Mouse (Mus musculus) midbrain, embryonic 11.5 days (tissue): ENCODE measurements around the gene Art4. TPM values are rescaled to one million over a fixed set of nuclear protein-coding genes. Genes with fewer than 3 reads are reported as not detected.
A peak's percentile ranks its signal among the peaks of the same experiment; 100 is the strongest.

ENCODE experiments used
- ATAC-seq: fragments of 200-750 bp; cut with Nextera tagmentation; 2 replicates; pipeline ENCODE4 v1.8.0; 2017; ENCODE audit warnings: moderate TSS enrichment, moderate library complexity; ENCODE audit not compliant: low FRiP score
- DNase-seq: peaks from one replicate; pipeline ENCODE4 v3.0.0; 2015; ENCODE audit warnings: low spot score; ENCODE audit errors: missing footprints
- H3K27ac ChIP-seq: fragments of 300-500 bp; sonication (generic); 2 replicates; pipeline ENCODE4 v1.5.1; 2014; ENCODE audit warnings: low read depth, low read length
- H3K27me3 ChIP-seq: fragments of 300-500 bp; sonication (generic); 2 replicates; pipeline ENCODE4 v1.6.1; 2014; ENCODE audit warnings: mild to moderate bottlenecking, low read length, moderate library complexity, mixed read lengths; ENCODE audit not compliant: control insufficient read depth, insufficient read depth
- H3K36me3 ChIP-seq: fragments of 300-500 bp; sonication (generic); 2 replicates; pipeline ENCODE4 v1.6.1; 2014; ENCODE audit warnings: mild to moderate bottlenecking, low read length, moderate library complexity, mixed read lengths; ENCODE audit not compliant: control insufficient read depth, insufficient read depth
- H3K4me1 ChIP-seq: fragments of 300-500 bp; sonication (generic); 2 replicates; pipeline ENCODE4 v1.6.1; 2014; ENCODE audit warnings: low read length; ENCODE audit not compliant: control insufficient read depth, insufficient read depth
- H3K4me2 ChIP-seq: fragments of 300-500 bp; sonication (generic); 2 replicates; pipeline ENCODE4 v1.6.1; 2014; ENCODE audit warnings: mild to moderate bottlenecking, moderate library complexity
- H3K4me3 ChIP-seq: fragments of 300-500 bp; sonication (generic); 2 replicates; pipeline ENCODE4 v1.5.1; 2014; ENCODE audit warnings: low read depth, low read length
- H3K9ac ChIP-seq: fragments of 300-500 bp; sonication (generic); 2 replicates; pipeline ENCODE4 v1.6.1; 2014; ENCODE audit warnings: low read length
- H3K9me3 ChIP-seq: fragments of 300-500 bp; sonication (generic); 2 replicates; pipeline ENCODE4 v1.6.1; 2016; ENCODE audit warnings: low read length; ENCODE audit not compliant: control insufficient read depth
- WGBS: fragments of 180-500 bp; shearing (Covaris S2); extraction: QIAGEN DNeasy Blood & Tissue Kit; methylation state at CpG from one replicate; pipeline ENCODE4 v1.1.7; 2014; 5-methylcytosine and 5-hydroxymethylcytosine counted together
- polyA plus RNA-seq: library from polyadenylated mRNA; unstranded; fragments of >200 nt; fragmentation: Nextera tagmentation; extraction: Ambion mirVana; gene quantifications from 2 replicates; pipeline ENCODE4 v1.2.1, GENCODE M21; 2014

The Art4 gene
- polyA plus RNA-seq, 1 experiment from 2014 or later: 0.90 TPM

DNA sequence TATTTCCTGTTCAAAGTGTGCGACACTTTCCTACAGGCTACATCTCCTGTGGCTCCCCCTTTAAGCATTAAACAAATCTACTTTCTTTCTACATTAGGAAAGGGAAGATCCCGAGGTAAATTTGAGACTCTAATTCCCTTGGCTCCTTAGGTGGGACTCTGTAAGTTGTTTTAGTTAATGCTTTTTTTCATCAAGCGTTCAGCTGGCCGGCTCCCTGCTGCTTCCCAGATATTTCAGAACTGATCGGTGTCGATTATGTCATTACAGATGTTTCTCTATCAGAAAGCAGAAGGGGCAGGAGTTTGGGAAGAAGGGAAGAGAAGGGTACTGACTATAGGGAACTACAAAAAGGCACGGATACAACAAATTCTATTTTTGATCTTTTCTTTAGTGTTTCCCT lies 30.4 kb downstream of the Art4 start:
- no peak for DNase-seq
- Histone ChIP-seq H3K4me3 (peak overlapping the region; percentile 100), H3K9ac (peak overlapping the region; percentile 99), H3K27ac (no peak overlapping the region), H3K4me2 (peak overlapping the region; percentile 72), H3K36me3 (peaks cover 18% of the 10 kb centered on the region), H3K27me3 (no peaks in the 10 kb centered on the region), H3K4me1 (peaks cover 4% of the 10 kb centered on the region), H3K9me3 (no peaks in the 10 kb centered on the region)
- no peak for ATAC-seq
- WGBS: 22% methylated on average over 7 of the region's 7 CpGs

DNA sequence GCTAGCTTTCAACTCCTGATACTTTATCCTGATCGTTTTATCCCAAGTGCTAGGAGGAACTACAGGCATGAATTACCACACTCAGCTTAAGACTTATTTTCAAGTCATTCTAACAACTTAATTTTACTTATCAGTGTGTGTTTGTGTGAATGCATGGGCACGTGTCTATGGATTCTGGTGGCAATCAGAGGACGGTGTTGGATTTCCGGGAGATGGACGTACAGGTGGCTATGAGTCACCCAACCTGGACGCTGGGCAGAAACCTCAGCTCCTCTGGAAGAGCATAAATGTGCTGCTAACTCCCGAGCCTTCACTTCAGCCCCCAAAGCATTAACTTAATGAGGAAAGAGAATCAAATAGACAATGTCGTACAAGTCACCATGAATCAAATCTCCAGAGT lies 32.5 kb downstream of the Art4 start:
- Histone ChIP-seq H3K36me3 (peaks cover 32% of the 10 kb centered on the region), H3K27ac (no peak overlapping the region), H3K4me1 (peaks cover 4% of the 10 kb centered on the region), H3K4me2 (no peak overlapping the region), H3K9ac (no peak overlapping the region), H3K9me3 (no peaks in the 10 kb centered on the region), H3K4me3 (no peak overlapping the region), H3K27me3 (no peaks in the 10 kb centered on the region)
- ATAC-seq (no peak), DNase-seq (peak; percentile 53)
- 93% methylated on average over 8 of the region's 8 CpGs for WGBS

DNA sequence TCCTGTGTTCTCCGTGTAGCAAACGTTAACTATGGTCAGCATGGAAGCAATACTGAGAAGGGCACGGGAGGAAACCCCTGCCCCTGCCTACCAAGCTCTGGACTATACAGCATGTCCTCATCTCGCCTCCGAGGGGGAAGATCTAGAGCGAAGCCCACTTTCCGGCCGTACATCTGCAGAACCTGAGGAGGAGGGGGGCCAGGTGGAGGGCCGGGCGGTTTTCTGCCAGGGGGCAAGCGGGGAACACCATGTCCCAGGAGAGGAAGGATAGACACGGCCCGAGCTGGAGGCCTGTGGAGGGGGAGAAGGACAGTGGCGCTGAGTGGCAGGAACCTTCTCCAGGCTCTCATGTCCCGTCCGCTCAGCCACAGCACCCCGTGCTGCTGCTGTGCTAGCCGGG lies 36.4 kb downstream of the Art4 start:
- Histone ChIP-seq H3K9ac (no peak overlapping the region), H3K27me3 (no peaks in the 10 kb centered on the region), H3K27ac (no peak overlapping the region), H3K36me3 (peaks cover 49% of the 10 kb centered on the region), H3K4me1 (no peaks in the 10 kb centered on the region), H3K4me3 (no peak overlapping the region), H3K9me3 (no peaks in the 10 kb centered on the region), H3K4me2 (no peak overlapping the region)
- DNase-seq (no peak), ATAC-seq (no peak)
- 97% methylated on average over 18 of the region's 18 CpGs for WGBS

DNA sequence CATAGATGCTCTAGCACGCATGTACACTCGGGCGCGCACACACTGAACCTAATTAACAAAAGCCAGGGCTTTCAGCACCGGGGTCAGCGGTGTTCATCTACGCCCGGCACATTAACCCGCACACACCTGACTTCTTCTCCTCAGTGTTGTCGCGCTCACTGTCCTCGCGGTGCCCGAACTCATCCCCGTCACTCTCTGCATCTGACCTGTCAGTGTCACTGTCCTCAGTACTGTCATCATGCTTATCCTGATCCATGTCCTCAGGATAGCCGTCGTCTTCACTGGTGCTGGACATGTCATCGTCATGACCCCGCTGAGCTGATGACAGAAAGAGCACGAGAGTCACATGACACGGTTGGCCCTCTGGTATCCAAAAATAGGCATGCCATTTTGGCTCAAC lies 37.2 kb downstream of the Art4 start:
- Histone ChIP-seq H3K36me3 (peaks cover 56% of the 10 kb centered on the region), H3K4me3 (no peak overlapping the region), H3K9me3 (no peaks in the 10 kb centered on the region), H3K4me2 (no peak overlapping the region), H3K27me3 (no peaks in the 10 kb centered on the region), H3K27ac (no peak overlapping the region), H3K9ac (no peak overlapping the region), H3K4me1 (no peaks in the 10 kb centered on the region)
- ATAC-seq (no peak; the same call in 1 of the 2 replicates), DNase-seq (no peak)
- 97% methylated on average over 21 of the region's 21 CpGs for WGBS

DNA sequence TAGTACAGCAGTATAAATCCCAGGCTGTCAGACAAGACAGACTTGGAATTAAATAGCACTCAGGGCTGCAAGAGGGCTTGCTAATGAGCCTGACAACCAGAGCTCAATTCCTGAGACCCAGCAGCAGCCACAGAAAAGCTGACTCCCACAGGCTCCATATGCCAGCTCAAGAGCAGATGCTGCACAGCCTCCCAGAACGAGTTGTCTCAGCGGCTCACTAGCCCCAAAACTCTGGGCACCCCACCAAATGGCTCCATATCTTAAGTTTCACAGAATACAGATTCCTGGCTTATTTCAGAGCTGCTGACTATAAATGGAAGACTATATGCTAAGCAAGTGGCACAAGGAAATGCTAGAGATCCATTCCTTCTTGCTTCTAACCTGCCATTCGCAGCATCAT lies 40.0 kb downstream of the Art4 start:
- H3K9ac ChIP-seq: no peak overlapping the region
- H3K27ac ChIP-seq: no peak overlapping the region
- DNase-seq: no peak
- WGBS: 99% methylated on average over 3 of the region's 3 CpGs
- no peak overlapping the region for H3K4me3 ChIP-seq
- no peak for ATAC-seq
- no peaks in the 10 kb centered on the region for H3K9me3 ChIP-seq
- no peak overlapping the region for H3K4me2 ChIP-seq
- H3K4me1 ChIP-seq: no peaks in the 10 kb centered on the region
- H3K36me3 ChIP-seq: peaks cover 53% of the 10 kb centered on the region
- H3K27me3 ChIP-seq: no peaks in the 10 kb centered on the region

DNA sequence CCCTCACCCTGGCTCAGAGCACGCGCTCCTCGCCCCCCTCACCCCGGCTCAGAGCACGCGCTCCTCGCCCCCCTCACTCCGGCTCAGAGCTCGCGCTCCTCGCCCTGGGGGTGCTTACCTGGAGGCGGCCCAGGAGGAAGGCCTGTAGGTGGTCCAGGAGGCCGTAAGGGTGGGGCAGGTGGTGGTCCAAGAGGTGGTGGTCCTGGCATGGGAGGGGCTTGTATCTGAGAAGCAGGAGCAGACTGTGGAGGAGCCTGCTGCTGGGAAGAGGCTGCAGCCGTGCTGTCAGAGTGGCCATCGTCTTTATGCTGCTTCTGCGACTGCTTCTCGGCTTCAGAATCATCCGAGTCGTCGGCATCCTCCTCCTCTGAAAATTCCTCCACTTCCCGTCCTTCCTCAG lies 40.7 kb downstream of the Art4 start:
- DNase-seq (no peak), ATAC-seq (no peak)
- 92% methylated on average over 21 of the region's 21 CpGs for WGBS
- peaks cover 47% of the 10 kb centered on the region for H3K36me3 ChIP-seq
- H3K4me3 ChIP-seq: no peak overlapping the region
- no peak overlapping the region for H3K27ac ChIP-seq
- no peaks in the 10 kb centered on the region for H3K4me1 ChIP-seq
- H3K27me3 ChIP-seq: no peaks in the 10 kb centered on the region
- H3K9me3 ChIP-seq: no peaks in the 10 kb centered on the region
- no peak overlapping the region for H3K4me2 ChIP-seq
- no peak overlapping the region for H3K9ac ChIP-seq

DNA sequence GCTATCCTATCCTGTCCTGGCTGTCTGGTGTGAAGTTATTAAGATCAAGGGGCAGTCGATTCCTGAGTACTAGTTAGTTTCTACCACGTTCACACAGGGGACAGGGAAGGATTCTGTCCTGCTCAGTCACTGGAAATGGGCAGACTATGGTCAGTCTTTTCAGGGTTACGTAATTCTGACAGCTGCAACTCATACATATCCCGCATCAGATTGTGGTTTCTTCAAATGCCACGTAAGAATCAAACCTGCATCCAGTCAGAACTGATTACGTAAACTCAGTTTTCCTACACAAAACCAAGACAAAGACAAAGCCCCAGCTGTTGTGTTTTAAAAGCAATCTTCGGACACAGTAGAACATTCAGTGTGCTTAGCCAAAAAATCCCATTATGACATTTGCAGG lies 42.2 kb downstream of the Art4 start:
- H3K9ac ChIP-seq: no peak overlapping the region
- no peak overlapping the region for H3K4me2 ChIP-seq
- H3K4me1 ChIP-seq: no peaks in the 10 kb centered on the region
- H3K9me3 ChIP-seq: no peaks in the 10 kb centered on the region
- H3K27ac ChIP-seq: no peak overlapping the region
- ATAC-seq (no peak), DNase-seq (no peak)
- no peak overlapping the region for H3K4me3 ChIP-seq
- no peaks in the 10 kb centered on the region for H3K27me3 ChIP-seq
- H3K36me3 ChIP-seq: peaks cover 38% of the 10 kb centered on the region
- 95% methylated on average over 7 of the region's 7 CpGs for WGBS

DNA sequence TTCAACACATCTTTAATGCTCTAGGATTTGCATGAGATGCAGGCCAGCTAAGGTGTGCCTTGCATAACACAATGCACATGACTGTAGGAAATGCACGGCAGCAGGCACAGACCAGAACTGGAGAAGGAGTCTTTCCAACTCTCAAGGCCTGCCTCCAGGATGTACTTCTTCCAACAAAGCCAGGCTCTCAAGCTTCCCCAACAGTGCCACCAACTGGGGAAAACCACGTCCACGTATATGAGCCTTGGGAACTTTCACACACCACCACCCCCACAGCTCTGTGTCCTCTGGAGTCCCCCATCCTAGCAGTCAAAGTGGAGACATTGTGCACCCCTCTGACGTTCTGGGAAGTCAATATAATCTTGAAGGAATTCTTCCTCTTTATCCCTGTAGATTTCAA lies 44.4 kb downstream of the Art4 start:
- H3K4me3 ChIP-seq: no peak overlapping the region
- no peak for DNase-seq
- peaks cover 30% of the 10 kb centered on the region for H3K36me3 ChIP-seq
- H3K4me1 ChIP-seq: peaks cover 7% of the 10 kb centered on the region
- no peaks in the 10 kb centered on the region for H3K27me3 ChIP-seq
- H3K4me2 ChIP-seq: no peak overlapping the region
- H3K9ac ChIP-seq: no peak overlapping the region
- WGBS: 53% methylated on average over 4 of the region's 4 CpGs
- no peaks in the 10 kb centered on the region for H3K9me3 ChIP-seq
- ATAC-seq: no peak
- no peak overlapping the region for H3K27ac ChIP-seq

DNA sequence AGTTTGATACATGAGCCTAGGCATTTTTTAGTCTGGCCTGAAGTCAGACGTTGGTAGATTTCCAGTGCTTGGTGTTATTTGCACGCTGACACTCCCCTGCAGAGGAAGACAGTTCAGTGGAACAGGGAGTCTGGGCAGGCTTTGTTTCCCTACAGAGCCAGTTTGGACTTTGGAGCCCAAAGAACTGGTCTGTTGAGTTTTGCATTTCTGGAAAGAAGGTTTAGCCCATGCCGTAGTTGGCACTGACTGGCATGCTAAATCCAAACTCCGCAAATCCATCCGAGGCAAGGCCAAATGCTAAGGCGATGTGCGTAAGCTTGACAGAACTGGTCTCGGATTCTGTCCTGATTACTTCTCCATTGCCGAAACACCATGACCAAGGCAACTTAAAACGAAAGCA lies 46.3 kb downstream of the Art4 start:
- Histone ChIP-seq H3K36me3 (peaks cover 17% of the 10 kb centered on the region), H3K27me3 (no peaks in the 10 kb centered on the region), H3K4me2 (no peak overlapping the region), H3K27ac (no peak overlapping the region), H3K4me3 (no peak overlapping the region), H3K4me1 (peaks cover 7% of the 10 kb centered on the region), H3K9ac (no peak overlapping the region), H3K9me3 (no peaks in the 10 kb centered on the region)
- WGBS: 87% methylated on average over 10 of the region's 10 CpGs
- ATAC-seq (no peak), DNase-seq (no peak)

DNA sequence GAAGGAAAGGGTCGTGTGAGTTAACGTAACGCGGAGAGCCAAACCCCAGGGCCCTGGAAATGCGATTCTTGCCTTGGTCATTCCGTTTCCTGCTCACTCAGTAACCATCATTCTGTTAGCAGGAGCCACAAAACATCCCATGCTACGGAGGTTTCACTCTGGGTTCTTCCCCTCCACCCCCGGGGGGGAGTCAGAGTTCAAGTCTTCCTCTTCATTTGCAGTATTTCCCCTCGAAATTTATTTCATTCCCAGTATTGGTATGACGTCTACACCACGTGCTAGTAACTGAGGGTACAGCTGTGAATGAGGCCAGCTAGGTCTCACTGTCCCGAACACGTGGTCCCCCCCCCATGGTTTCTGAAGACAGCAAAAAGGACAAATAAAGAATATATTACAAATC lies 47.9 kb downstream of the Art4 start:
- no peaks in the 10 kb centered on the region for H3K9me3 ChIP-seq
- peaks cover 7% of the 10 kb centered on the region for H3K36me3 ChIP-seq
- H3K9ac ChIP-seq: no peak overlapping the region
- no peak overlapping the region for H3K4me3 ChIP-seq
- ATAC-seq: no peak
- peak overlapping the region; percentile 88; the same call in 1 of the 2 replicates for H3K4me2 ChIP-seq
- no peaks in the 10 kb centered on the region for H3K27me3 ChIP-seq
- 80% methylated on average over 13 of the region's 13 CpGs for WGBS
- no peak for DNase-seq
- H3K27ac ChIP-seq: no peak overlapping the region
- peaks cover 7% of the 10 kb centered on the region for H3K4me1 ChIP-seq
